Mouse (Mus musculus) thymus, postnatal 36 days (tissue): ENCODE data around the gene Ifnl2.

Source experiments
- DNase-seq, 2 experiments: peaks; one replicate each; pipeline ENCODE4 v3.0.0; 2022; ENCODE audit warnings: mixed read lengths in 2 of 2

The Ifnl2 gene

DNA sequence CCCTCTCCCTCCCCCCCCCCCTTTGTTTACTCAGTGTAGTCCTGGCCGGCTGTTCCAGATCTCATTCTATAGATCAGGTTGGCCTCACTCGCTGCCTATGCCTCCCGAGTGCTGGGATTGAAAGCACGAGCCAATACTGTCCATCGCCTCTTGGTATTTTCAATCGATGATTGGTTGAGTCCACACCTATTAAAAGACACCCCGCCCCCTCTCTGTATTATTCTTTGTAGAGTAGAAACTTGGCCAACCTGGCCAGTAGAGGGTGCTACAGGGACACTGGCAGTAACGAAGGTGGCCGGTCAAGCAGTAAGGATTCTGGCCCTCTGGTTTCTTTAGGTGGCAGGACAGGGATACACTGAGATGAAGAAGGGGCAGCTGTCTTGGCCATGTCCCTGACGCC, 19.8 kb downstream of the Ifnl2 start:
- DNase-seq, result peak; percentile 46 to 58

DNA sequence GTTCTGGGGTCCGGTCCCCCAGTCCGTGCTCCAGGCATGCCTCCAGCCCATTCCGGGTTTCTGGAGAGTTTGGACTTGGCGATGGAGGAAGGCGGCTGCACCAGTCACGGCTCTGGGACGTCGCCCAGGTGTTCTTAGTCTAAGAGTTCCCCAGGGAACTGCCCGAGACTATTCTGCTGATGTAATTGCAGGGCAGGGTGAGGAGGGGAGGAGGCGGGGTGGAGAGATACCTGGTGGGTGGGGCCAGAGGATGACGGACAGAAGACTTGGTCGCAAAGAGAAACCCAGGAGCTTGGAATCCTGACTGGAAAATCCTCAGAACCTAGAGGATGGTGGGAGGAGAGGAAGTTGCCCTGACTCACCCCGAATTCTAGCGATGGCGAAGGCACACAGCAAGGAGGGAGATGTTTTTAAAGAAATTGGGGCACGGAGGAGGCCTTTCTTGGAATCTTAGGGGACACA, 22.2 kb downstream of the Ifnl2 start:
- DNase-seq, result no peak

DNA sequence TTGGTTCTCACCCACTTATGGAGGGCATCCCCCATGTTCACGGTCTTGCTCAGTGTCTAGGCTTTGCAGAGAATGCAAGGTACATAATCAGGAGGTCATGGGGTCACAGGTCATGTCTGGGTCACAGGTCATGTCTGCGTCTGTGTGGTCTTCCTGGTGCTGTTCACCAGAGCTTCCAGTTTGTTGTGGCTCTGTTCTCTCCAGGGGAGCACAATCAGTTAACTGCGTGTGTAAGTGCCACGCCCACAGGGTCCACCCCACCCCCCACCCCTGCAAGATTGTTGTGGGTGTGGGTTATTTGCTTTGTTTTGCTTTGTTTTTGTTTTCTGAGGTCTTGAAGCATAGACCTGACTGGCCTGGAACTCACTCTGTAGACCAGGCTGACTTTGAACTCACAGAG, 26.1 kb downstream of the Ifnl2 start:
- no peak for DNase-seq

DNA sequence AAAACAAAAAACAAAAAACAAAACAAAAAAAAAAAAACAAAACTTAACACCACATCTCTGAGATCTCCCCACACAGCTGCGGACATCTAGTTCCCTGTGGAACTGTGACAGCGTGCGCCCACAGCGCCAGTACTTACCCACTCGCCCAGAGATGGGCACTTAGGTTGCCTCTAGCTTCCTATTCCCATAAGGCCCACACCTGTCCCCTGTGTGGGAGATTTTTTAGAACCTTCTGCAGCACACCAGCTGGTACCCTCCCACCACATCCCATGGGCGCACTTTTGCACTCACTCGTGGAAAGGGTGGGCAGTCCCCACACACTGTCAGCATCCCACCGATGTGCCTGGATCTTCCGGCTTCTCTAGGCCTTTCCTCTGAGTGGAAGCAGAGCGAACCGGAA, 27.4 kb downstream of the Ifnl2 start:
- DNase-seq, result no peak

DNA sequence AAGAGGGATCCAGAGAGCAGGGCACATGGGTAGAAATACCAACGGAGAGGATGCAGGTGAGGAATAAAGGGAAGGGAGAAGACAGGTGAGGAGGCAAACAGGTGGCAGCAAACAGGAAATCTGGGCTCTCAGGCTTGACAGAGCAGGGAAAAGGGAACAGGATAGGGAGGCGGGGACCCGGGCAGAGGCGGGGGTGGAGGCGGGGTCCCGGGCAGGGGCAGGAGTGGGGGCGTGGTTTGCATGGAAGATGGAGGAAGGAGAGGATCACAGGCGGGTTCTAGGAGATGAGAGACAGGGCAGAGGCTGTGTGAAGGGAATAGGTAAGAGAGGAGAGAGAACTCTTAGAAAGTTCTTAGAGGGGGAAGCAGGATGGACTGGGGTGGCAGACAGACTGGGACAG, 31.4 kb downstream of the Ifnl2 start:
- no peak for DNase-seq

DNA sequence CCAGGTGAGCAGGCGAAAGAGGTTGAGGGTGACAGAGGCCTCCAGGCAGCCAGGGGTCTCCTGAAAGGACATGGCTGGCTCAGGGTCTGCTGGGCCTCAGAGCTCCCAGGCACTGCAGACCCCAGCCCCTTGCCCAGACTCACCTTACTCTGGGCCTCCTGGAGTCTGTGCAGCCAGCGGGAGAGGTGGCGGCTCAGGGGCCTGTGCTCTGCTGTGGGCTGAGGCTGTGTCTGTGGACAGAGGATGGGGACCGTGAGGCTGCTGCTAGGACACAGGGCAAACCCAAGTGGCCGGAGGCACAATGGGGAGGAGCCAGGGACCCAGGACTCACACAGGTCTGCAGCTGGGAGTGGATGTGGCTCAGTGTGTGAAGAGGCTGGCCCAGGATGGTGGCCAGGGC, 32.9 kb downstream of the Ifnl2 start:
- DNase-seq, result no peak

DNA sequence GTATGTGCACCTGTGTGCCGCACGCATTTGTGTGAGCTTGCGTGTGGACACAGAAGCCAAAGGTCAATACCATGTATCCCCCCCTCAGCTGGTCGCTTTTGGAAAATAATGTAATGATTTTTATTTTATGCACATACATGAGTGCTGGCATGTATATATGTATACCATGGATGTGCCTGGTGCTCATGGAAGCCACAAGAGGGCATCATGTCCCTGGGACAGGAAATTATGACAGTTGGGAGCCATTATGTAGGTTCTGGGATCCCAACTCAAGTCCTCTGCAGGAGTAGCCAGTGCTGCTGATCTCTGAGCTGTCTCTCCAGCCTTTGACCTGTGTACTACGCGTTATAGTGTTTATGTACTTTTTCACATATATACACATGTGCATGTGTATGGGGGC, 34.1 kb downstream of the Ifnl2 start:
- no peak for DNase-seq

DNA sequence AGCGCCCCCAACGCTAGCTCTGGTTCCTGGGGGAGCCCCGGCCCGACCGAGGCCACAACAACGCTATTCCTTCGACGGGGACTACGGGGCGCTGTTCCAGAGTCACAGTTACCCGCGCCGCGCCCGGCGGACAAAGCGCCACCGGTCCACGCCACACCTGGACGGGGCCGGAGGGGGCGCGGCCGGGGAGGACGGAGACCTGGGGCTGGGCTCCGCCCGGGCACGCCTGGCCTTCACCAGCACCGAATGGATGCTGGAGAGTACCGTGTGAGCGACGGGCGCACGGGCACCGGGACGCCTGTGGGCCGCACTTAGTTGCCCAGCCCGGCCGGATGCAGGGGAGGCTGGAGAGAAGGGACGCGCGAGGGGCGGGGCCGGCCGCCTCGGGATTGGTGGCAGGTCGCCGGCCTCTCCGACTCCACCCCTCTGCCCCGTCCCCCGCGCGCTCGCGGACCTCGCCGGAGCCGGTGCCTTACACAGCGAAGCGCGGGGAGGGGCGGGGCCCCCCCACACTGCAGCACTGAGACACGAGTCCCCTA, 43.0 kb downstream of the Ifnl2 start:
- DNase-seq, result peak in 1 of 2 experiments; percentile 37

DNA sequence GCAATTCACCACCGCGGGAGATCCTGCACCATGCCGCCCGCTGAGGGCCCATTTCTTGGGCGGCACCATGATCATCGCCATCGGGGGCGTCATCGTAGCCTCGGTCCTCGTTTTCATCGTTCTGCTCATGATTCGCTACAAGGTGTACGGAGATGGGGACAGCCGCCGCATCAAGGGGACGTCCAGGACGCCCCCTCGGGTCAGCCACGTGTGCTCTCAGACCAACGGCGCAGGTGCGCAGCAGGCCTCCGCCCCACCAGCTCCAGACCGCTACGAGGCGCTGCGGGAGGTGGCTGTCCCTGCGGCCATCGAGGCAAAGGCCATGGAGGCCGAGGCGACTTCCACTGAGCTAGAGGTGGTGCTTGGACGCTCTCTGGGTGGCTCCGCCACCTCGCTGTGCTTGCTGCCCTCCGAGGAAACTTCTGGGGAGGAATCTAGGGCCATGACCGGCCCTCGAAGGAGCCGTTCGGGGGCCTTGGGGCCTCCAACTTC, 43.5 kb downstream of the Ifnl2 start:
- no peak for DNase-seq

DNA sequence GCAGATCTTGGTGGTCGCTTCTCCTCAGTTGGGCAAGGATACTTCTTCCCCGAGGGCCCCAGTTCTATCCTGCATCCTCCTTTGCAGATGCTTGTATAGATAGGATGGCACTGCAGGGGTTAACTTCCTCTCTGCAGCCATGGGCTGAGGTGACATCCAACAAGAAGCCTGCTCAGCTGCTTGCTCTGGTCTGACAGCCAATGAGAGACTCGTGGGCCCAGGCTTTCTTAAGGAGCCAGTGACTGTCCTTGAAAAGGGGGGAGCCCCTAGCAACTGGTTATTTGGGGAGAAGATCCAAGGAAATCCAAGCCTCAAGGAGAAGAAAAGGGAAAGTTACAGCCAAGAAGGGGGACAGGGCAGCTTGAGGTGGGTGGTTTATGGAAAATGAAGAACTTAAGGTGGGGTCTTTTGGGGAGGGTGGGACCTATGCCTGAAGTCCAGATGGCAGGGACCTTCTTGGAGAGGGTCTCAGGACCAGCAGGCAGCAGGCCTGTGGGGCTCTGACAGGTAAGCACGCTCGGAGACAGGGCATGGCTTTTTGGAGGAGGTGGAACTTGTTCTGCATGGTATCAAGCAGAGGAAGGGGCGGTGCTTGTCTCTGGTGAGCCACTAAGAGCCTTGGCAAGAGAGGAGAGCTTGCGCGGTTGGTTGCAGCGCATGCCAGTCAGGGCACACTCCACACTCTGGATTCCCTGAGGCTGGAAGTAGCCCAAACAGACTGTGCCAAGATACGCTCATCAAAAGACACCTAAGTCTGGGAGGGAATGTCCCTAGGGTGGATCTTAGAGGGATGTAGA, 45.6 kb downstream of the Ifnl2 start:
- no peak for DNase-seq

DNA sequence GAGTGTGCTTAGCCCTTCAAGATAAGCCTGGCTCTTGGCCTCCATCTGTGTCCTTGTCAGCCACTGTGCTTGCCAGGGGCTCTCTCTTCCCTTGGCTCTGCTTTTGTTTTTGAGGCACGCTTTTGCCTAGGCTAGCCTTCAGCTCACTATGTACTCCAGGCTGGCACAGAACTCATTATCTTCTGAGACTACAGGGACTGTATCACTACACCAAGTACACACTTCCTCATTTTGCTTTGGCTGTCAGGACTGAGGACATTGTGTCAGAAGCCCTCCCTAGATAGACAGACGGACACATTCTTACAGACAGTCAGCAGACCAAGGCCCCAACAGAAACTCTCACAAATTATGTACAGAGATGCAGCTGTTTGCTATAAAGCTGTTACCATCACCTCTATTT, 47.5 kb downstream of the Ifnl2 start:
- DNase-seq, result no peak

DNA sequence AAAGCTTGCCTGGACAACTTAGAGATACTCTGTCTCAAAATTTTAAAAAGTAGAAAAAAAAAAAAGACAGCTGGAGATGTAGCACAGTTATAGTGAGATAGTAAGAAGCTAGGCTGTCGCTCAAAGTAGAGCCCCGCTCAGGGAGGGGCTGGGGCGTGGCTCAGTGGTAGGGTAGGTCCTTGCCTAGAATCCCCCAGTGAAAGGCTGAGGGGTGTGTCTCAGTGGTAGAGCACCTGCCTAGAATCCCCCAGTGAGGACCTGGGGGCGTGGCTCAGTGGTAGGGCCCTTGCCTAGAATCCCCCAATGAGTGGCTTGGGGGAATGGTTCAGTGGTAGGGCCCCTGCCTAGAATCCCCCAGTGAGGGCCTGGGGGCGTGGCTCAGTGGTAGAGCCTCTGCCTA, 49.9 kb downstream of the Ifnl2 start:
- DNase-seq, result no peak
